Mouse (Mus musculus) embryo, embryonic 9.5 days (tissue): ENCODE results near the gene Rps29.
A peak's percentile ranks its signal among the peaks of the same experiment; 100 is the strongest.
"Not testable (repeated sequence)": the region's sequence is repeated elsewhere in the genome, so short reads cannot be mapped to it uniquely, and the experiment has no call there.

Experiments used
- DNase-seq: peaks from one replicate; pipeline ENCODE4 v3.0.0-alpha.2; 2017; ENCODE audit errors: extremely low spot score

Gene Rps29

GRCm38 (mm10) chr12:69179371-69179770 lies 20.4 kb upstream of the Rps29 start:
- DNase-seq, result no peak

GRCm38 (mm10) chr12:69177526-69177925 lies 18.5 kb upstream of the Rps29 start:
- DNase-seq, result no peak

GRCm38 (mm10) chr12:69175975-69176374 lies 17.0 kb upstream of the Rps29 start:
- DNase-seq, result no peak

- DNase-seq, result no peak
Observed at GRCm38 (mm10) chr12:69171307-69171706, 12.3 kb upstream of the Rps29 start.

GRCm38 (mm10) chr12:69168461-69169106 lies 9.6 kb upstream of the Rps29 start, which contains the start of gene Lrr1:
Gene Lrr1, plus strand, starts transcription at chr12:69168814.
- DNase-seq, result peak; percentile 93

GRCm38 (mm10) chr12:69167656-69168460 lies 8.9 kb upstream of the Rps29 start:
- no peak for DNase-seq

GRCm38 (mm10) chr12:69166861-69167581 lies 8.0 kb upstream of the Rps29 start:
- DNase-seq, result not testable (repeated sequence)

- DNase-seq, result no peak
Observed at GRCm38 (mm10) chr12:69164904-69165303, 5.9 kb upstream of the Rps29 start.

- DNase-seq, result not testable (repeated sequence)
Observed at GRCm38 (mm10) chr12:69163586-69163985, 4.6 kb upstream of the Rps29 start.

- not testable (repeated sequence) for DNase-seq
Observed at GRCm38 (mm10) chr12:69160677-69161076, 1.7 kb upstream of the Rps29 start.

GRCm38 (mm10) chr12:69159578-69159940 lies 573 bp upstream of the Rps29 start:
- peak; percentile 81 for DNase-seq

GRCm38 (mm10) chr12:69158366-69158764 lies 621 bp downstream of the Rps29 start:
- no peak for DNase-seq

GRCm38 (mm10) chr12:69157107-69157506 lies 1.9 kb downstream of the Rps29 start:
- no peak for DNase-seq

- DNase-seq, result no peak
Observed at GRCm38 (mm10) chr12:69156436-69156835, 2.5 kb downstream of the Rps29 start.

- DNase-seq, result no peak
Observed at GRCm38 (mm10) chr12:69155923-69156322, 3.1 kb downstream of the Rps29 start.

- DNase-seq, result no peak
Observed at GRCm38 (mm10) chr12:69150049-69150448, 8.9 kb downstream of the Rps29 start.

GRCm38 (mm10) chr12:69147166-69147735 lies 11.7 kb downstream of the Rps29 start:
- DNase-seq, result no peak

- no peak for DNase-seq
Observed at GRCm38 (mm10) chr12:69143460-69143859, 15.5 kb downstream of the Rps29 start.

GRCm38 (mm10) chr12:69139841-69140240 lies 19.1 kb downstream of the Rps29 start:
- no peak for DNase-seq

- no peak for DNase-seq
Observed at GRCm38 (mm10) chr12:69139201-69139600, 19.8 kb downstream of the Rps29 start.

- peak; percentile 21 for DNase-seq
Observed at GRCm38 (mm10) chr12:69131981-69132380, 27.0 kb downstream of the Rps29 start.

- DNase-seq, result no peak
Observed at GRCm38 (mm10) chr12:69131267-69131666, 27.7 kb downstream of the Rps29 start.
